Mouse (Mus musculus) stomach, embryonic 16.5 days (tissue): Measurements from ENCODE around the gene Aebp2. TPM values are rescaled to one million over a fixed set of nuclear protein-coding genes. Genes with fewer than 3 reads are reported as not detected.
A peak's percentile ranks its signal among the peaks of the same experiment; 100 is the strongest.

ENCODE experiments used
- ATAC-seq: fragments of 200-750 bp; cut with Nextera tagmentation; 2 replicates; pipeline ENCODE4 v1.8.0; 2017; ENCODE audit warnings: moderate number of reproducible peaks, moderate TSS enrichment; ENCODE audit not compliant: insufficient read depth, low FRiP score
- H3K27ac ChIP-seq: fragments of 300-500 bp; sonication (generic); 2 replicates; pipeline ENCODE4 v1.5.1; 2014; ENCODE audit warnings: low read length
- H3K27me3 ChIP-seq: fragments of 300-500 bp; sonication (generic); 2 replicates; pipeline ENCODE4 v1.6.1; 2014; ENCODE audit warnings: low read length, control low read depth, mixed read lengths; ENCODE audit not compliant: control insufficient read depth, insufficient read depth
- H3K36me3 ChIP-seq: fragments of 300-500 bp; sonication (generic); 2 replicates; pipeline ENCODE4 v1.6.1; 2014; ENCODE audit warnings: low read length; ENCODE audit not compliant: control insufficient read depth, insufficient read depth
- H3K4me1 ChIP-seq: fragments of 300-500 bp; sonication (generic); 2 replicates; pipeline ENCODE4 v1.6.1; 2014; ENCODE audit warnings: low read length, control low read depth, mixed read lengths; ENCODE audit not compliant: control insufficient read depth, insufficient read depth
- H3K4me2 ChIP-seq: fragments of 300-500 bp; sonication (generic); 2 replicates; pipeline ENCODE4 v1.6.1; 2014; ENCODE audit warnings: low read depth, low read length, mixed read lengths
- H3K4me3 ChIP-seq: fragments of 300-500 bp; sonication (generic); replicated peaks from 2 replicates; pipeline ENCODE4 v1.5.1; 2014; ENCODE audit warnings: mild to moderate bottlenecking, low read length
- H3K9ac ChIP-seq: fragments of 300-500 bp; sonication (generic); 2 replicates; pipeline ENCODE4 v1.6.1; 2014; ENCODE audit warnings: low read length
- H3K9me3 ChIP-seq: fragments of 300-500 bp; sonication (generic); replicated peaks from 2 replicates; pipeline ENCODE4 v1.6.1; 2016; ENCODE audit warnings: low read length, control low read depth; ENCODE audit not compliant: control insufficient read depth
- WGBS: fragments of 180-500 bp; shearing (Covaris S2); extraction: QIAGEN DNeasy Blood & Tissue Kit; methylation state at CpG from one replicate; pipeline ENCODE4 v1.1.7; 2014; 5-methylcytosine and 5-hydroxymethylcytosine counted together
- polyA plus RNA-seq: library from polyadenylated mRNA; unstranded; fragments of >200 nt; fragmentation: Nextera tagmentation; extraction: Ambion mirVana; gene quantifications from 2 replicates; pipeline ENCODE4 v1.2.1, GENCODE M21; 2015

Aebp2 gene
- polyA plus RNA-seq, 1 experiment from 2014 or later = 11.9 TPM

DNA sequence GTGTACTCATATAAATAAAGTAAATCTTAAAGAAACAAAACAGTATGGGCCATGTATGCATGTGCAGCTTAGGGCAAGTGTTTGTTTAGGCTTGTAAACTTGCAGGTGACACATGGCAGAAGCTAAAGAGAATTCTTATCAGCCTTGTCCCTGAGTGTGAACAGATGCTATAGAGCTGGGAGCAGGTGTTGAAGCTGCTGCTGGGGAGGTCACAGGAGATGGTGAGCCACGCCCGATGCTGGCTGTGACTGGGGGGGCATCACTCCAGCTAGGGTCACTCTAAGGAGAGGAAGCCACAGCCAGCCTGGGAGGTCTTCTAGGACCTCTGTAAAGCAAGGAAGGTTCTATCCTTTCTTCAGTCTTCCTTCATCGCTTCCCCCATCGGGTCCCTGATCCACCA is 53.6 kb downstream of the Aebp2 start:
- peaks cover 8% of the 10 kb centered on the region; the same call in 1 of the 2 replicates for H3K4me1 ChIP-seq
- 83% methylated on average over 4 of the region's 4 CpGs for WGBS

DNA sequence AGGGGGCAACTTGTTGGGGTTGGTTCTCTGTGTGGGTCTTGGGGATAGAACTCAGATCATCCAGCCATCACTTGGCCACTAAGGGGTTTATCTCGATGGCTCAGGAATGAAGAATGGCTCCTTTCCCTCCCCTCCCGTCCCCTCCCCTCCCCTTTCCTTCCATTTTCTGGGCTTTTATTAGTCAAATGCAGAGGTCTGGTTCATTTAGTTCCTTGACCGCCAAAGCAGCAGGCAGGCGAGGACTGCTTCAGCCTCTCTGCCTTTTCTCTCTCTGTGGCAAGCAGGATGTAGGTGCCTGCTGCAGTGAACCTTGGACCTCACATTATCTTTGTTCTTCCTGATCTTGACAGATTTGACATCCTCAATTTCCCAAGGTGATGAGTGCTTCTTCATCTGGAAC is 54.6 kb downstream of the Aebp2 start:
- peaks cover 8% of the 10 kb centered on the region; the same call in 1 of the 2 replicates for H3K4me1 ChIP-seq
- no peak overlapping the region for H3K4me3 ChIP-seq
- H3K36me3 ChIP-seq = no peaks in the 10 kb centered on the region
- 46% methylated on average over 4 of the region's 4 CpGs for WGBS
- no peaks in the 10 kb centered on the region for H3K9me3 ChIP-seq
- H3K27me3 ChIP-seq = no peaks in the 10 kb centered on the region
- ATAC-seq = no peak
- no peak overlapping the region for H3K4me2 ChIP-seq
- no peak overlapping the region for H3K27ac ChIP-seq
- no peak overlapping the region for H3K9ac ChIP-seq

More for the DNA sequence above, 53.6 kb downstream of the Aebp2 start:
- H3K27me3 ChIP-seq = no peaks in the 10 kb centered on the region
- no peak overlapping the region for H3K9ac ChIP-seq
- no peak for ATAC-seq
- H3K9me3 ChIP-seq = no peaks in the 10 kb centered on the region
- H3K36me3 ChIP-seq = no peaks in the 10 kb centered on the region
- no peak overlapping the region for H3K27ac ChIP-seq
- H3K4me3 ChIP-seq = no peak overlapping the region
- no peak overlapping the region for H3K4me2 ChIP-seq

DNA sequence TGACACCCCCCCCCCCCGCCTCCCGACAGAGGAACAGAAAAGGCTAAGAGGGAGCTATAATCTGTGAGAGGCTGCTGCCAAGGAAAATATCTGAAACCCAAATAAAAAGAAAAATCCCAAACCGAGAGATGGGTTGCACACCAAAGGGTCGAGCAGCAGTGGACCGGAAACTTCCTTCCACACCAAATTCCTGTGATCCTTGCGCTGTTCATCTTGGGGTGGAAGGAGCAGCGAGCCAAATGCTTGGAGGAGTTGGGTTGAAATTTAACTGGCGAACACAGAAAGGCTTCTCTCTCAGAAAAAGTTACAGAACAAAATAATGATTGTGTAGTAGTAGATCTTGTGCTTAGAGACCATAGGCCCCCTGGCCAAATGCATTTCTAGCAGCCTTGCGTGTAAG is 55.5 kb downstream of the Aebp2 start:
- ATAC-seq = no peak
- Histone ChIP-seq H3K9ac (no peak overlapping the region), H3K4me3 (no peak overlapping the region), H3K27me3 (no peaks in the 10 kb centered on the region), H3K4me2 (no peak overlapping the region), H3K9me3 (no peaks in the 10 kb centered on the region), H3K27ac (no peak overlapping the region), H3K4me1 (peaks cover 10% of the 10 kb centered on the region; the same call in 1 of the 2 replicates), H3K36me3 (no peaks in the 10 kb centered on the region)
- 62% methylated on average over 9 of the region's 9 CpGs for WGBS

DNA sequence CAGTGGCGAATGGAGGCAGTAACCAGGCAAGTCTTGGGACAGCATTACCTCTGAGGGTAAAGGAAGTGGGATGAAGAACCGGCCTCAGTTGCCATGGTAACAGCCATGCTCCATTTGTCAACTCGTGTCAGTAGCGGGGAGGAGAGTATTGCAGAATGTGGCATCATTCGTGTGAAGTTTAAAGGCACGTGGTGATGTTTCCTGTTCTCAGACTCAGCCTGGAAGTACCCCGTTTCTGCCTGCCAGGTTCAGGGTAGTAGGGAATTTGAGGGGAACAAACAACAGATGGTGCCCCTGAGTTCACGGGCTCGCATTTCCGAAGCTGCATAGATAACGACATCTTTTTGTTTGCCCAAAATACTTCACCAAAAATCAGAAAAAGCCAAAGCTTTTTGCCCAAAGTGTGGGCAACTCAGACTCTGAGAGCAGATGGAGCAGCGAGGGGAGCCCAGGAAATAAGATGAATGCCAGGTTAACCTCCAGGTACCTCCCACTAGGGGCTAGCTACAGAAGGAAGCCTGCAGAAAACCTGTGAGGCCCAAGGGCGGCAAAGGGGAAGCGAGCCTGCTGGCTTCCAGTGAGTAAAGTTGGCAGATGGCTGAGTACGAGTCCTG is 56.3 kb downstream of the Aebp2 start:
- H3K27me3 ChIP-seq = no peaks in the 10 kb centered on the region
- 20% methylated on average over 15 of the region's 15 CpGs for WGBS
- H3K27ac ChIP-seq = no peak overlapping the region
- no peaks in the 10 kb centered on the region for H3K9me3 ChIP-seq
- H3K9ac ChIP-seq = 0 out of 2 replicates have a peak overlapping the region, but pooled peaks have one; percentile 7
- H3K36me3 ChIP-seq = no peaks in the 10 kb centered on the region
- no peak overlapping the region for H3K4me2 ChIP-seq
- ATAC-seq = no peak
- H3K4me3 ChIP-seq = no peak overlapping the region
- H3K4me1 ChIP-seq = peaks cover 12% of the 10 kb centered on the region; the same call in 1 of the 2 replicates

DNA sequence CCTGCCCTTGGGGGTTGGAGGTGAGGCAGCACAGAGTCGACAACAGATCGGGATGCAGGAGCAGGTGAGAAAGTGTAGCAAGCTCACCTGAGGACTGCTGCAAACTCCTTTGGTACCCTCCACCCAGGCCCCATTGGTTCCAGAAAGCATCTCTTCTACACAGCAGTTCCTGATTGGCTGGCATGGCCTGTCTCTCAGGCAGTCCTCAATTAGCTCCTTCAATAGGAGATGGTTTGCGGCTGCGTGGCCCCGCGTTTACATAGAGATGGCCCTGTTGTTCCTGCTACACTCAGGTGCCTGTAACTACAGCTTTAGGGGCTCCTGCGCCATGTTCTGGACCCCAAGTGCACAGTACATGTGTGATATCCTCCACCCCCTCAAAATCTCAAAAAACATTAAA is 58.2 kb downstream of the Aebp2 start:
- Histone ChIP-seq H3K36me3 (no peaks in the 10 kb centered on the region), H3K4me1 (peaks cover 12% of the 10 kb centered on the region; the same call in 1 of the 2 replicates), H3K9ac (no peak overlapping the region), H3K9me3 (no peaks in the 10 kb centered on the region), H3K4me3 (no peak overlapping the region), H3K4me2 (no peak overlapping the region), H3K27ac (no peak overlapping the region), H3K27me3 (no peaks in the 10 kb centered on the region)
- no peak for ATAC-seq
- 67% methylated on average over 7 of the region's 7 CpGs for WGBS

DNA sequence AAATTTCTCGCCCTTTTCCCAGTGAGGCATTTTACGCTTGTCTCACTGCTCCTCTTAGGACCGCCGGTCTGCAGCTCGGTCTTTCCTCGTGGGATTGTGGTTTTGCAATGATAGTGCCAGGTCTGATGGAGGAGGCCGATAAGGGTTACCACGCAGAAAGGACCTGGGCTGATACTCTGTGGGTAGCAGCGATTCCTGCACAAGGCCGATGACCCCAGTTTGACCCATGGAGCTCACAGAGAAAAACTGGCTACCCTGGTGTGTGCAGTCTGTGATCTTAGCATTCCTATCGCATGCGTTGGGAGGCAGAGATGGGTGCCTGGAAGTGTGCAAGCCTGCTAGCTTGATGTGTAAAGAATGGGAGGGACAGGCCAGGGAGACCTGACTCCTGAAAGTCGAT is 60.4 kb downstream of the Aebp2 start:
- ATAC-seq = no peak
- no peak overlapping the region for H3K4me3 ChIP-seq
- H3K4me1 ChIP-seq = peaks cover 12% of the 10 kb centered on the region; the same call in 1 of the 2 replicates
- H3K36me3 ChIP-seq = no peaks in the 10 kb centered on the region
- no peak overlapping the region for H3K4me2 ChIP-seq
- no peaks in the 10 kb centered on the region for H3K27me3 ChIP-seq
- H3K9me3 ChIP-seq = no peaks in the 10 kb centered on the region
- no peak overlapping the region for H3K27ac ChIP-seq
- WGBS = 40% methylated on average over 13 of the region's 13 CpGs
- H3K9ac ChIP-seq = no peak overlapping the region

DNA sequence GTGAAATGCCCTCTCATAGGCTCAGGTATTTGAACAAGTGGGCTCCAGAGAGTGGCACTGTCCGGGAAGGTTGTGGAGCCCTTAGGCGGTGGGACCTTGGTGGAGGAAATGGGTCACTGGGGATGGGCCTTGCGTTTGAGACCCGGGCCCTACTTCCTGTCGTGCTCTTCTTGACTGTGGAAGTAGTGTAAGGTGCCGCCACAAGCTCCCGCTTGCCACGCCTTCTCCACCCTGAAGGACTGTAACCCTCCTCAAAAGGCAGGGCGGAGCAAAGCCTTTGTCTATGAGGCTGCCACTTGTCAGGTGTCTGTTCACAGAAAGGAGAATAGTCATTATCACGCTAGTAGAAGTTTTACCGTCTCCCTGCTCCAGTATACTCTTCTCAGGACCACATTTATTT is 61.9 kb downstream of the Aebp2 start:
- no peak overlapping the region for H3K27ac ChIP-seq
- H3K4me1 ChIP-seq = peaks cover 8% of the 10 kb centered on the region; the same call in 1 of the 2 replicates
- 84% methylated on average over 11 of the region's 11 CpGs for WGBS
- H3K36me3 ChIP-seq = no peaks in the 10 kb centered on the region
- H3K4me3 ChIP-seq = no peak overlapping the region
- H3K9me3 ChIP-seq = no peaks in the 10 kb centered on the region
- ATAC-seq = no peak
- no peak overlapping the region for H3K4me2 ChIP-seq
- no peak overlapping the region for H3K9ac ChIP-seq
- H3K27me3 ChIP-seq = no peaks in the 10 kb centered on the region

DNA sequence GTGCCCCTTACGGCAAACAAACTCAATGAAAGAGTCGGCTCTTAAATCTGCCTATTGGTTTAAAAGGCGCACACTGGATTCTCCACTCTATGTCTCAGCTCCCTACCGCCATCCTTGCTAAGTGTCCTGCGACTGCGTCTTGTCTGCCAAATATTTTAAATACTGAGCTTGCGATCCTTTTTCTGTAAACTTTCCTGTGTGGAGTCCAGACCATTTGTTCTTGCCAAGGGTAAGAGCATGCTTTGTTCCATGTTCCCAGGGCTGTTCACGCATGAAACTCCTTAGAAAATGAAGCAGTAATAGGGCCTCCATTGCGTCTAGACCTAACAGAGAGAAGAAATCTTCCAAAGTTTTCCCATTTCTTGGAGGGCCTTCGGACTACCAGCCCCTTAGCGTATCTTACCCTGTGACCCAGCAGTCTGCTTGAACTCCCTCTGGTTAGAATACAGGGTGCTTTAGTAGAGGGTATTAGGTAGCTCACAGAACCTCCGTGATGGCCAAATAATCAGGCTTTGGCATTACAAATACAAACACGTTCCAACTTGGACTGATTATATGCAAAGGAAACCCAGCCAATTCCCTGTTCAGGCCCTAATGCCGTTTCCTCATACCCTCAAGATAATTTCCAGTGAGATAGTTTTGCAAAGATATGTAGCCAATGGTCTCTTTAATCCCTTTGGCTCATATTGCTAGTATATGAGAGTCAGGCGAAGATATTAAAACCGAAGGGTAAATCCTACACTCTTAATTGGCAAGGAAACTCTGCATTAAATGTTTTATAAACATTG is 67.3 kb downstream of the Aebp2 start:
- peak; percentile 34; the same call in 1 of the 2 replicates for ATAC-seq

DNA sequence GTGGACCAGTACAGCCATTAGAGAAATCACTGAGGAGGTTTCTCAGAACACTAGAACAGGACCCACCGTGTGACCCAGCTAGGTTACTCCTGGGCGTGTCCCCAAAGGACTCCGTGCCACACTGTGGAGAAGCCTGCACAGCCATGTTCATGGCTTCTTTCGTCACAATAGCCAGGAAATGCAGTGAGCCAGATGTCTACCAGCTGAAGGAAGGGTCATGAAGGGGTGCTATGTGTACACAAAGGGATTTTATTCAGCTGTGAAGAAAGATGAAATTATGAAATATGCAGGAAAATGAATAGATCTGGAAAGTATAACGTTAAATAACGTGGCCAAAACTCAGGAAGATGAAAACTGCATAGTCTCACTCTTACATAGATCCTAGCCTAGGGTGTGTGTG is 69.7 kb downstream of the Aebp2 start:
- no peak overlapping the region for H3K4me2 ChIP-seq
- no peak for ATAC-seq
- H3K9me3 ChIP-seq = no peaks in the 10 kb centered on the region
- no peaks in the 10 kb centered on the region for H3K36me3 ChIP-seq
- no peak overlapping the region for H3K9ac ChIP-seq
- WGBS = 62% methylated on average over 6 of the region's 6 CpGs
- no peak overlapping the region for H3K4me3 ChIP-seq
- no peak overlapping the region; the same call in 1 of the 2 replicates for H3K27ac ChIP-seq
- H3K4me1 ChIP-seq = peaks cover 10% of the 10 kb centered on the region; the same call in 1 of the 2 replicates
- no peaks in the 10 kb centered on the region for H3K27me3 ChIP-seq

More for the DNA sequence above, 67.3 kb downstream of the Aebp2 start:
- Histone ChIP-seq H3K4me3 (no peak overlapping the region), H3K27me3 (no peaks in the 10 kb centered on the region), H3K27ac (peak overlapping the region; percentile 36), H3K4me2 (no peak overlapping the region), H3K9ac (no peak overlapping the region), H3K4me1 (peaks cover 10% of the 10 kb centered on the region; the same call in 1 of the 2 replicates), H3K9me3 (no peaks in the 10 kb centered on the region), H3K36me3 (no peaks in the 10 kb centered on the region)
- WGBS = 54% methylated on average over 16 of the region's 16 CpGs
